Mouse (Mus musculus) brain, embryonic 14.5 days (tissue): ENCODE measurements at regions not wholly inside any gene's neighbourhood (a gene's known extent, or its start where the extent isn't known, plus 50 kb on each side); places are given as distances from the start of the nearest gene placed in this dataset.

ENCODE experiments used
- CTCF ChIP-seq: fragments of 200-500 bp; IDR thresholded peaks from 2 replicates; pipeline ENCODE4 v1.5.1; 2012; ENCODE audit warnings: inconsistent platforms, mild to moderate bottlenecking, moderate library complexity, borderline replicate concordance; ENCODE audit not compliant: insufficient read depth, insufficient read length; ENCODE audit errors: extremely low read depth
- POLR2A ChIP-seq: fragments of 200-500 bp; IDR thresholded peaks from 2 replicates; pipeline ENCODE4 v1.6.1; 2012; ENCODE audit warnings: mild to moderate bottlenecking, inconsistent platforms, borderline replicate concordance; ENCODE audit not compliant: poor library complexity, insufficient read depth, insufficient read length, severe bottlenecking; ENCODE audit errors: extremely low read depth

DNA sequence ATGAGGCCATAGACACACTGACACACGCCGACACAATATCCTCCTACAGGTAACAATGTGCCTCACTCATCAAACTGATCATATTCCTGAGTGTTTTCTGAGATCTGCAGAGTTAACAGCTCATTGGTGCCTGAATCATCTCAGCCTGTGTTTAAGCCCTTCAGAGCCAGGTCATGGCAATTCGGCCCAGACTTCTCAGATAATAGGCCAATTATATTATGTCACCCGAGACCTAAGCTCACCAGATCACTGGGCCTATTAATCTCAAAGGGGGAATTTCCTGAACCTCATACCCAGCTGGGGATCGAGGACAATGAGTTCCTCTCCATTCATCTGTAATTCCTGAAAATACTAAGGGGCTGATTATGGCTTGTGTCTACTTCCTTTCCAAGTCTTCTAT, 208.4 kb downstream of the Ly86 start:
- no peak for TF ChIP-seq CTCF
- no peak for TF ChIP-seq POLR2A
